Mouse (Mus musculus): ENCODE data around the gene Adamtsl4. TPM values are rescaled to one million over a fixed set of nuclear protein-coding genes. Genes with fewer than 3 reads are reported as not detected.

Gene Adamtsl4
- polyA plus RNA-seq, 1 experiment from 2014 or later = 6.3 TPM

- 38% methylated on average over 11 of the region's 11 CpGs for WGBS
- Histone ChIP-seq H3K4me3 (replicated peaks) (no peak overlapping the region), H3K4me2 (no peak overlapping the region), H3K9me3 (replicated peaks) (no peaks in the 10 kb centered on the region), H3K9ac (no peak overlapping the region), H3K4me1 (peaks cover 15% of the 10 kb centered on the region), H3K36me3 (no peaks in the 10 kb centered on the region), H3K27me3 (no peaks in the 10 kb centered on the region), H3K27ac (peak overlapping the region; percentile 9; the same call in 1 of the 2 replicates)
- no peak for ATAC-seq (replicated peaks; ENCODE audit: low FRiP score)
Observed at GRCm38 (mm10) chr3:95653473-95654034, 34.2 kb downstream of the Adamtsl4 start.

- Histone ChIP-seq H3K9ac (no peak overlapping the region), H3K4me1 (peaks cover 13% of the 10 kb centered on the region), H3K36me3 (no peaks in the 10 kb centered on the region), H3K9me3 (replicated peaks) (no peaks in the 10 kb centered on the region), H3K27me3 (no peaks in the 10 kb centered on the region), H3K4me2 (no peak overlapping the region), H3K4me3 (replicated peaks) (no peak overlapping the region), H3K27ac (0 out of 2 replicates have a peak overlapping the region, but pooled peaks have one; percentile 9)
- 44% methylated on average over 6 of the region's 6 CpGs for WGBS
- no peak for ATAC-seq (replicated peaks; ENCODE audit: low FRiP score)
Observed at GRCm38 (mm10) chr3:95652871-95653270, 34.8 kb downstream of the Adamtsl4 start.

GRCm38 (mm10) chr3:95652204-95652811 is 35.4 kb downstream of the Adamtsl4 start:
- H3K27me3 ChIP-seq = no peaks in the 10 kb centered on the region
- no peak for ATAC-seq (replicated peaks; ENCODE audit: low FRiP score)
- no peak overlapping the region for H3K9ac ChIP-seq
- no peak overlapping the region for H3K4me3 ChIP-seq (replicated peaks)
- peaks cover 10% of the 10 kb centered on the region for H3K4me1 ChIP-seq
- H3K9me3 ChIP-seq (replicated peaks) = no peaks in the 10 kb centered on the region
- H3K36me3 ChIP-seq = no peaks in the 10 kb centered on the region
- peak overlapping the region; percentile 63; the same call in 1 of the 2 replicates for H3K27ac ChIP-seq
- H3K4me2 ChIP-seq = no peak overlapping the region
- WGBS = 78% methylated on average over 7 of the region's 7 CpGs

GRCm38 (mm10) chr3:95651391-95652203 is 36.1 kb downstream of the Adamtsl4 start:
- Histone ChIP-seq H3K9me3 (replicated peaks) (no peaks in the 10 kb centered on the region), H3K4me3 (replicated peaks) (no peak overlapping the region), H3K9ac (no peak overlapping the region), H3K4me1 (peaks cover 10% of the 10 kb centered on the region), H3K4me2 (no peak overlapping the region), H3K27me3 (no peaks in the 10 kb centered on the region), H3K27ac (peak overlapping the region; percentile 63; the same call in 1 of the 2 replicates), H3K36me3 (no peaks in the 10 kb centered on the region)
- ATAC-seq (replicated peaks; ENCODE audit: low FRiP score) = no peak
- 86% methylated on average over 16 of the region's 16 CpGs for WGBS

- Histone ChIP-seq H3K9ac (no peak overlapping the region), H3K4me1 (peaks cover 10% of the 10 kb centered on the region), H3K27ac (peak overlapping the region; percentile 63), H3K4me2 (no peak overlapping the region), H3K9me3 (replicated peaks) (no peaks in the 10 kb centered on the region), H3K4me3 (replicated peaks) (no peak overlapping the region), H3K27me3 (no peaks in the 10 kb centered on the region), H3K36me3 (no peaks in the 10 kb centered on the region)
- WGBS = 86% methylated on average over 3 of the region's 3 CpGs
- ATAC-seq (replicated peaks; ENCODE audit: low FRiP score) = no peak
Observed at GRCm38 (mm10) chr3:95651033-95651373, 36.7 kb downstream of the Adamtsl4 start.

GRCm38 (mm10) chr3:95650276-95651032 is 37.3 kb downstream of the Adamtsl4 start:
- Histone ChIP-seq H3K4me1 (peaks cover 10% of the 10 kb centered on the region), H3K27ac (peak overlapping the region; percentile 63), H3K9me3 (replicated peaks) (no peaks in the 10 kb centered on the region), H3K9ac (no peak overlapping the region), H3K4me2 (no peak overlapping the region), H3K27me3 (no peaks in the 10 kb centered on the region), H3K4me3 (replicated peaks) (no peak overlapping the region), H3K36me3 (no peaks in the 10 kb centered on the region)
- ATAC-seq (replicated peaks; ENCODE audit: low FRiP score) = no peak
- 59% methylated on average over 6 of the region's 6 CpGs for WGBS

- Histone ChIP-seq H3K4me3 (replicated peaks) (no peak overlapping the region), H3K36me3 (no peaks in the 10 kb centered on the region), H3K9ac (no peak overlapping the region), H3K4me1 (peaks cover 4% of the 10 kb centered on the region), H3K4me2 (no peak overlapping the region), H3K27ac (no peak overlapping the region), H3K27me3 (no peaks in the 10 kb centered on the region), H3K9me3 (replicated peaks) (no peaks in the 10 kb centered on the region)
- WGBS = 89% methylated on average over 5 of the region's 5 CpGs
- ATAC-seq (replicated peaks; ENCODE audit: low FRiP score) = no peak
Observed at GRCm38 (mm10) chr3:95648016-95648415, 39.7 kb downstream of the Adamtsl4 start.

- Histone ChIP-seq H3K4me3 (replicated peaks) (no peak overlapping the region), H3K27me3 (no peaks in the 10 kb centered on the region), H3K36me3 (0 out of 2 replicates have a peak, but pooled peaks cover under 1% of the 10 kb centered on the region), H3K9me3 (replicated peaks) (no peaks in the 10 kb centered on the region), H3K4me1 (no peaks in the 10 kb centered on the region; the same call in 1 of the 2 replicates), H3K9ac (no peak overlapping the region), H3K4me2 (no peak overlapping the region), H3K27ac (no peak overlapping the region)
- WGBS = 65% methylated on average over 10 of the region's 10 CpGs
- ATAC-seq (replicated peaks; ENCODE audit: low FRiP score) = no peak; the same call in 1 of the 2 replicates
Observed at GRCm38 (mm10) chr3:95645313-95646235, 42.1 kb downstream of the Adamtsl4 start.

- H3K9me3 ChIP-seq (replicated peaks) = no peaks in the 10 kb centered on the region
- no peak overlapping the region for H3K9ac ChIP-seq
- no peak overlapping the region for H3K4me3 ChIP-seq (replicated peaks)
- no peaks in the 10 kb centered on the region for H3K27me3 ChIP-seq
- no peak for ATAC-seq (replicated peaks; ENCODE audit: low FRiP score)
- WGBS = 78% methylated on average over 7 of the region's 7 CpGs
- H3K27ac ChIP-seq = no peak overlapping the region
- no peaks in the 10 kb centered on the region for H3K4me1 ChIP-seq
- peaks cover 20% of the 10 kb centered on the region for H3K36me3 ChIP-seq
- no peak overlapping the region for H3K4me2 ChIP-seq
Observed at GRCm38 (mm10) chr3:95643097-95643496, 44.6 kb downstream of the Adamtsl4 start.

- Histone ChIP-seq H3K27me3 (no peaks in the 10 kb centered on the region), H3K9me3 (replicated peaks) (no peaks in the 10 kb centered on the region), H3K4me2 (no peak overlapping the region), H3K27ac (no peak overlapping the region), H3K36me3 (peaks cover 46% of the 10 kb centered on the region), H3K9ac (no peak overlapping the region), H3K4me1 (peaks cover 4% of the 10 kb centered on the region; the same call in 1 of the 2 replicates), H3K4me3 (replicated peaks) (no peak overlapping the region)
- 89% methylated on average over 1 of the region's 1 CpGs for WGBS
- ATAC-seq (replicated peaks; ENCODE audit: low FRiP score) = no peak
Observed at GRCm38 (mm10) chr3:95639694-95640093, 48.0 kb downstream of the Adamtsl4 start.

GRCm38 (mm10) chr3:95636072-95636471 is 51.6 kb downstream of the Adamtsl4 start:
- Histone ChIP-seq H3K4me3 (replicated peaks) (no peak overlapping the region), H3K9ac (no peak overlapping the region), H3K27ac (peak overlapping the region; percentile 59; the same call in 1 of the 2 replicates), H3K4me2 (no peak overlapping the region), H3K9me3 (replicated peaks) (no peaks in the 10 kb centered on the region), H3K36me3 (peaks cover 81% of the 10 kb centered on the region), H3K4me1 (peaks cover 4% of the 10 kb centered on the region; the same call in 1 of the 2 replicates), H3K27me3 (no peaks in the 10 kb centered on the region)
- 71% methylated on average over 4 of the region's 4 CpGs for WGBS
- no peak for ATAC-seq (replicated peaks; ENCODE audit: low FRiP score)
